In genomic region chr7:100919006-100919808, GRCm38 (mm10) we compare ENCODE assay signal across 11 mouse cellular contexts. TPM values are rescaled to one million over a fixed set of nuclear protein-coding genes. Genes with fewer than 3 reads are reported as not detected.
A peak's percentile ranks its signal among the peaks of the same experiment; 100 is the strongest.
DNase-seq lines count a peak whose midpoint lies in the region; ATAC-seq and TF ChIP-seq lines count a peak whose summit lies in the region.
"Had no signal": no experiment of that assay in that cellular context is flagged by ENCODE, and none has a peak within 500 bp of the region (broad histone marks: within the 10 kb centered on the region; RNA-seq: fewer than 3 reads in every experiment).

No protein-coding gene starts in this region.

- no peak for DNase-seq in heart, postnatal 14 days
- no peak for DNase-seq in midbrain, embryonic 10.5 days (ENCODE audit: low spot score)
- DNase-seq in midbrain, postnatal 0 days (ENCODE audit: low spot score) = no peak
- DNase-seq in layer of hippocampus, adult 11-12 months (ENCODE audit: low spot score) = no peak
- no peak for DNase-seq in thymus, postnatal 10 days (ENCODE audit: low spot score in 2 of 2)
- DNase-seq: cerebellum, adult 11-12 months; thymus, postnatal 36 days had no signal

- H3K27me3 ChIP-seq in heart, embryonic 12.5 days (replicated peaks) = no peaks in the 10 kb centered on the region
- no peaks in the 10 kb centered on the region for H3K27me3 ChIP-seq in midbrain, embryonic 10.5 days (ENCODE audit: low read depth, poor library complexity, severe bottlenecking)
- H3K27me3 ChIP-seq in midbrain, postnatal 0 days (ENCODE audit: insufficient read depth, low read length) = no peaks in the 10 kb centered on the region
- no peaks in the 10 kb centered on the region for H3K27me3 ChIP-seq in intestine, embryonic 15.5 days (replicated peaks)
- no peaks in the 10 kb centered on the region for H3K27me3 ChIP-seq in stomach, embryonic 14.5 days (ENCODE audit: control insufficient read depth, insufficient read depth, low read length)

- TF ChIP-seq CTCF in midbrain, postnatal 0 days (IDR thresholded peaks at IDR 0.05) = no peak

- intact Hi-C loops in heart, postnatal 14 days (cut with DNase I) = no loop called here

- H3K36me3 ChIP-seq in heart, embryonic 12.5 days = peaks cover 31% of the 10 kb centered on the region
- peaks cover 91% of the 10 kb centered on the region for H3K36me3 ChIP-seq in midbrain, embryonic 10.5 days
- H3K36me3 ChIP-seq in midbrain, postnatal 0 days (ENCODE audit: insufficient read depth, low read length) = no peaks in the 10 kb centered on the region
- peaks cover 9% of the 10 kb centered on the region for H3K36me3 ChIP-seq in intestine, embryonic 15.5 days
- peaks cover 40% of the 10 kb centered on the region for H3K36me3 ChIP-seq in stomach, embryonic 14.5 days (ENCODE audit: control insufficient read depth, insufficient read depth, low read length)

- peak overlapping the region; percentile 79 for H3K27ac ChIP-seq in heart, embryonic 12.5 days (ENCODE audit: poor library complexity, severe bottlenecking)
- peak overlapping the region; percentile 67 for H3K27ac ChIP-seq in midbrain, embryonic 10.5 days (replicated peaks)
- H3K27ac ChIP-seq in midbrain, postnatal 0 days (ENCODE audit: low read depth, low read length) = no peak overlapping the region
- peak overlapping the region; percentile 74 for H3K27ac ChIP-seq in intestine, embryonic 15.5 days
- H3K27ac ChIP-seq in stomach, embryonic 14.5 days (ENCODE audit: low read length) = peak overlapping the region; percentile 77

- H3K9ac ChIP-seq in heart, embryonic 12.5 days = 0 out of 2 replicates have a peak overlapping the region, but pooled peaks have one; percentile 29
- H3K9ac ChIP-seq in midbrain, postnatal 0 days (replicated peaks; ENCODE audit: low read length, poor library complexity, severe bottlenecking) = no peak overlapping the region
- H3K9ac ChIP-seq in intestine, embryonic 15.5 days = no peak overlapping the region
- no peak overlapping the region for H3K9ac ChIP-seq in stomach, embryonic 14.5 days (replicated peaks; ENCODE audit: low read depth, low read length)

- peak overlapping the region; percentile 41 for H3K4me2 ChIP-seq in heart, embryonic 12.5 days
- H3K4me2 ChIP-seq in midbrain, postnatal 0 days (ENCODE audit: low read depth, low read length, poor library complexity, severe bottlenecking) = no peak overlapping the region
- peak overlapping the region; percentile 45; the same call in 1 of the 2 replicates for H3K4me2 ChIP-seq in intestine, embryonic 15.5 days (replicated peaks)
- H3K4me2 ChIP-seq in stomach, embryonic 14.5 days (replicated peaks; ENCODE audit: low read depth, low read length) = peak overlapping the region; percentile 16; the same call in 1 of the 2 replicates

- H3K4me3 ChIP-seq in heart, embryonic 12.5 days = no peak overlapping the region
- H3K4me3 ChIP-seq in midbrain, embryonic 10.5 days = peak overlapping the region; percentile 12; the same call in 1 of the 2 replicates
- no peak overlapping the region for H3K4me3 ChIP-seq in midbrain, postnatal 0 days (ENCODE audit: low read depth, low read length)
- no peak overlapping the region for H3K4me3 ChIP-seq in intestine, embryonic 15.5 days (replicated peaks)
- no peak overlapping the region for H3K4me3 ChIP-seq in stomach, embryonic 14.5 days (ENCODE audit: low read depth, low read length)

- WGBS in heart, embryonic 12.5 days = 40% methylated on average over 7 of the region's 7 CpGs
- WGBS in midbrain, embryonic 10.5 days = 54% methylated on average over 7 of the region's 7 CpGs
- 57% methylated on average over 7 of the region's 7 CpGs for WGBS in midbrain, postnatal 0 days
- WGBS in intestine, embryonic 15.5 days = 36% methylated on average over 7 of the region's 7 CpGs
- WGBS in stomach, embryonic 14.5 days = 42% methylated on average over 7 of the region's 7 CpGs

- H3K4me1 ChIP-seq in heart, embryonic 12.5 days (replicated peaks) = peaks cover 95% of the 10 kb centered on the region
- H3K4me1 ChIP-seq in midbrain, embryonic 10.5 days = peaks cover 69% of the 10 kb centered on the region
- H3K4me1 ChIP-seq in midbrain, postnatal 0 days (ENCODE audit: insufficient read depth, low read length) = no peaks in the 10 kb centered on the region
- peaks cover 79% of the 10 kb centered on the region for H3K4me1 ChIP-seq in intestine, embryonic 15.5 days (replicated peaks)
- peaks cover 69% of the 10 kb centered on the region for H3K4me1 ChIP-seq in stomach, embryonic 14.5 days (ENCODE audit: control insufficient read depth, insufficient read depth, low read length)

- no peaks in the 10 kb centered on the region for H3K9me3 ChIP-seq in heart, embryonic 12.5 days (replicated peaks)
- no peaks in the 10 kb centered on the region for H3K9me3 ChIP-seq in midbrain, embryonic 10.5 days (replicated peaks)
- no peaks in the 10 kb centered on the region for H3K9me3 ChIP-seq in midbrain, postnatal 0 days (ENCODE audit: low read length)
- no peaks in the 10 kb centered on the region for H3K9me3 ChIP-seq in intestine, embryonic 15.5 days
- no peaks in the 10 kb centered on the region for H3K9me3 ChIP-seq in stomach, embryonic 14.5 days (ENCODE audit: control insufficient read depth, low read depth, low read length)

- no peak; the same call in 1 of the 2 replicates for ATAC-seq in heart, embryonic 12.5 days (ENCODE audit: insufficient number of reproducible peaks, low FRiP score)
- ATAC-seq in midbrain, postnatal 0 days (ENCODE audit: low FRiP score) = no peak
- ATAC-seq in intestine, embryonic 15.5 days = no peak
- no peak for ATAC-seq in stomach, embryonic 14.5 days (ENCODE audit: insufficient number of reproducible peaks, insufficient read depth, low FRiP score, low read depth)
- ATAC-seq: activated CD4-positive, CD25-positive, alpha-beta regulatory T cell, adult 4 months had no signal

RNA-seq across cellular contexts. Expression of gene Arhgef17, which starts 12.7 kb away (rescaled TPM):
- 8.7 and 10.6 TPM in 2 replicates for polyA plus RNA-seq in heart, embryonic 12.5 days (2016; fragmentation: Nextera tagmentation; extraction: Ambion mirVana)
- 10 to 100 TPM; 30.3 to 31.6 TPM for total RNA-seq in heart, postnatal 14 days (2021)
- polyA plus RNA-seq in midbrain, embryonic 10.5 days (2016; fragmentation: Nextera tagmentation; extraction: Ambion mirVana) = 6.4 and 7.1 TPM in 2 replicates
- total RNA-seq in midbrain, postnatal 0 days (2014; rRNA removed) = 77.6 and 89.1 TPM in 2 replicates
- 16.3 and 16.7 TPM in 2 replicates for polyA plus RNA-seq in midbrain, postnatal 0 days (2015; fragmentation: Nextera tagmentation; extraction: Ambion mirVana)
- polyA plus RNA-seq in intestine, embryonic 15.5 days (2015; fragmentation: Nextera tagmentation; extraction: Ambion mirVana) = 5.0 and 6.0 TPM in 2 replicates
- 13.7 and 14.1 TPM in 2 replicates for polyA plus RNA-seq in stomach, embryonic 14.5 days (2014; fragmentation: Nextera tagmentation; extraction: Ambion mirVana)

RNA-seq across cellular contexts. Expression of gene P2ry6, which starts 55.2 kb away (rescaled TPM):
- polyA plus RNA-seq in heart, embryonic 12.5 days (2016; fragmentation: Nextera tagmentation; extraction: Ambion mirVana) = 2.3 and 2.6 TPM in 2 replicates
- 1 to 10 TPM; 4.1 to 4.5 TPM for total RNA-seq in heart, postnatal 14 days (2021)
- 1.8 and 2.4 TPM in 2 replicates for polyA plus RNA-seq in midbrain, embryonic 10.5 days (2016; fragmentation: Nextera tagmentation; extraction: Ambion mirVana)
- total RNA-seq in midbrain, postnatal 0 days (2014; rRNA removed) = 2.0 and 4.3 TPM in 2 replicates
- polyA plus RNA-seq in midbrain, postnatal 0 days (2015; fragmentation: Nextera tagmentation; extraction: Ambion mirVana) = 2.7 and 3.3 TPM in 2 replicates
- polyA plus RNA-seq in intestine, embryonic 15.5 days (2015; fragmentation: Nextera tagmentation; extraction: Ambion mirVana) = 8.4 and 10.4 TPM in 2 replicates
- polyA plus RNA-seq in stomach, embryonic 14.5 days (2014; fragmentation: Nextera tagmentation; extraction: Ambion mirVana) = 7.3 and 7.8 TPM in 2 replicates

RNA-seq across cellular contexts. Expression of gene Relt, which starts 56.0 kb away (rescaled TPM):
- 4.1 TPM in 2 replicates for polyA plus RNA-seq in heart, embryonic 12.5 days (2016; fragmentation: Nextera tagmentation; extraction: Ambion mirVana)
- 1 to 10 TPM; 2.4 to 3.3 TPM for total RNA-seq in heart, postnatal 14 days (2021)
- 4.3 and 5.2 TPM in 2 replicates for polyA plus RNA-seq in midbrain, embryonic 10.5 days (2016; fragmentation: Nextera tagmentation; extraction: Ambion mirVana)
- 7.8 and 9.0 TPM in 2 replicates for total RNA-seq in midbrain, postnatal 0 days (2014; rRNA removed)
- 5.1 and 5.3 TPM in 2 replicates for polyA plus RNA-seq in midbrain, postnatal 0 days (2015; fragmentation: Nextera tagmentation; extraction: Ambion mirVana)
- 2.6 and 3.5 TPM in 2 replicates for polyA plus RNA-seq in intestine, embryonic 15.5 days (2015; fragmentation: Nextera tagmentation; extraction: Ambion mirVana)
- polyA plus RNA-seq in stomach, embryonic 14.5 days (2014; fragmentation: Nextera tagmentation; extraction: Ambion mirVana) = 2.5 and 3.1 TPM in 2 replicates
